Mouse (Mus musculus): ENCODE measurements around the gene Gm49333. TPM values are rescaled to one million over a fixed set of nuclear protein-coding genes. Genes with fewer than 3 reads are reported as not detected.
A peak's percentile ranks its signal among the peaks of the same experiment; 100 is the strongest.

The Gm49333 gene
- polyA plus RNA-seq, 1 experiment from 2014 or later, result not detected

GRCm38 (mm10) chr16:20621191-20621990 lies 10.0 kb downstream of the Gm49333 start, which contains the start of gene Camk2n2:
Gene Camk2n2, minus strand, starts transcription at chr16:20621287.
- WGBS, result under 1% methylated on average over 72 of the region's 92 CpGs
- H3K4me1 ChIP-seq (ENCODE audit: control insufficient read depth, insufficient read depth, low read length), result peaks cover 6% of the 10 kb centered on the region
- peak; percentile 67 for DNase-seq (ENCODE audit: low spot score)
- H3K27me3 ChIP-seq (replicated peaks; ENCODE audit: control insufficient read depth, insufficient read depth, low read length), result no peaks in the 10 kb centered on the region
- peak within 1 kb of the TSS; percentile 82 for H3K4me2 ChIP-seq (ENCODE audit: low read length)
- peak; percentile 61 for ATAC-seq
- H3K27ac ChIP-seq (ENCODE audit: low read depth, low read length), result peak within 1 kb of the TSS; percentile 89
- H3K4me3 ChIP-seq (ENCODE audit: low read depth, low read length), result peak within 1 kb of the TSS; percentile 80
- peak within 1 kb of the TSS; percentile 86 for H3K9ac ChIP-seq (ENCODE audit: low read length)
- no peaks in the 10 kb centered on the region for H3K9me3 ChIP-seq (replicated peaks; ENCODE audit: control insufficient read depth, low read length)
- H3K36me3 ChIP-seq (ENCODE audit: control insufficient read depth, insufficient read depth, low read length), result peaks cover 5% of the 10 kb centered on the region; the same call in 1 of the 2 replicates

- Histone ChIP-seq H3K36me3 (ENCODE audit: control insufficient read depth, insufficient read depth, low read length) (peaks cover 5% of the 10 kb centered on the region; the same call in 1 of the 2 replicates), H3K4me2 (ENCODE audit: low read length) (peak overlapping the region; percentile 82), H3K27me3 (replicated peaks; ENCODE audit: control insufficient read depth, insufficient read depth, low read length) (no peaks in the 10 kb centered on the region), H3K27ac (ENCODE audit: low read depth, low read length) (peak overlapping the region; percentile 89), H3K9ac (ENCODE audit: low read length) (peak overlapping the region; percentile 86), H3K4me1 (ENCODE audit: control insufficient read depth, insufficient read depth, low read length) (peaks cover 6% of the 10 kb centered on the region), H3K9me3 (replicated peaks; ENCODE audit: control insufficient read depth, low read length) (no peaks in the 10 kb centered on the region), H3K4me3 (ENCODE audit: low read depth, low read length) (peak overlapping the region; percentile 80)
- peak; percentile 81 for DNase-seq (ENCODE audit: low spot score)
- ATAC-seq, result peak; percentile 57
- under 1% methylated on average over 37 of the region's 37 CpGs for WGBS
Observed at GRCm38 (mm10) chr16:20621991-20622685, 10.7 kb downstream of the Gm49333 start.

DNA sequence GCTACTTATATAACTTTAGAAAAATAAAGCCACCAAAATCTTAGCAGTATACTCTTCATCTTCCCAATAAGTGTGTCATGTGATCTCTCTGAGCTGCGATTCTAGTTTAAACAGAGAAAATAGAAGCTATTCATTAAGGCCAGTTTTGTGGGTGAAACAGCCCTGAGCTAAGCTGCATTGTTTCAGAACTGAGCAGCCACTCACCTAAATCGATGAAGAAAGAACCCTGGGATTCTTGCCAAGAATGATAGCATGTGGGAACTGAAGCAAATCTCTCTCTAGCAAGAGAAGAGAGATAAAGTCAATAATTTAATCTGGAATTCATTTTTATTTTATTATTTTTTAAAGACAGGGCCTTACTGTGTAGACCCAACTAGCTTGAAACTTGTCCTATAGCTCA lies 11.8 kb downstream of the Gm49333 start:
- no peaks in the 10 kb centered on the region for H3K9me3 ChIP-seq (replicated peaks; ENCODE audit: control insufficient read depth, low read length)
- no peak overlapping the region for H3K4me3 ChIP-seq (ENCODE audit: low read depth, low read length)
- H3K4me1 ChIP-seq (ENCODE audit: control insufficient read depth, insufficient read depth, low read length), result peaks cover 6% of the 10 kb centered on the region
- no peaks in the 10 kb centered on the region for H3K36me3 ChIP-seq (ENCODE audit: control insufficient read depth, insufficient read depth, low read length)
- no peak overlapping the region for H3K9ac ChIP-seq (ENCODE audit: low read length)
- DNase-seq (ENCODE audit: low spot score) (peak; percentile 14), ATAC-seq (no peak)
- H3K27ac ChIP-seq (ENCODE audit: low read depth, low read length), result no peak overlapping the region
- WGBS, result 5% methylated on average over 2 of the region's 2 CpGs
- no peaks in the 10 kb centered on the region for H3K27me3 ChIP-seq (replicated peaks; ENCODE audit: control insufficient read depth, insufficient read depth, low read length)
- peak overlapping the region; percentile 82; the same call in 1 of the 2 replicates for H3K4me2 ChIP-seq (ENCODE audit: low read length)

DNA sequence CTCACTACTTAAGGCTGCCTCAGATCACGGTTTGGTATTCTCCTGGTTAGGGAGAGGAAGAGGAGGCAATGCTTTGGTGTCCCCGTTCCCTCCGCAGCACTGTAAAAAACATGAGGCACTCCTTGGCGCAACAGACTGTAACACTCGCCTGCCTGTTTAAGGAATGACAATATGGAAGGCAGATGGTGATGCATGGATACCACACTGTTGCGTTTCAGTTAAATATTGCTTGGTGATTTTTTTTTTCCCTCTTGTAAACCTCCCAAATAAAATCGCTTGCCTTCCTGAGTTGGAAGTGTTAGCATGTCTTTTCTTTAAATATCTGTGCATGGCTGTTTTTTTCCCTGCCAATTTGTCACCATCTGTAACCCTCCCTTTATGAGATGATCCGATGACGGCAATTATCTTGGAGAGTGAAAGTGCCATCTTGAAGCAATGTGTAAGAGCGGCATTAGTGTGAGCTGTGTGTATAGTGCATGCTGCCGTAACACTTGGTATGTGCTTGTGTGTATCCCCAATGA lies 17.5 kb downstream of the Gm49333 start:
- H3K27me3 ChIP-seq (replicated peaks; ENCODE audit: control insufficient read depth, insufficient read depth, low read length), result no peaks in the 10 kb centered on the region
- H3K9me3 ChIP-seq (replicated peaks; ENCODE audit: control insufficient read depth, low read length), result no peaks in the 10 kb centered on the region
- 41% methylated on average over 11 of the region's 11 CpGs for WGBS
- 0 out of 2 replicates have a peak, but pooled peaks cover 6% of the 10 kb centered on the region for H3K36me3 ChIP-seq (ENCODE audit: control insufficient read depth, insufficient read depth, low read length)
- peak overlapping the region; percentile 1; the same call in 1 of the 2 replicates for H3K4me3 ChIP-seq (ENCODE audit: low read depth, low read length)
- DNase-seq (ENCODE audit: low spot score), result peak; percentile 76
- ATAC-seq, result peak; percentile 70; the same call in 1 of the 2 replicates
- no peaks in the 10 kb centered on the region for H3K4me1 ChIP-seq (ENCODE audit: control insufficient read depth, insufficient read depth, low read length)
- no peak overlapping the region; the same call in 1 of the 2 replicates for H3K9ac ChIP-seq (ENCODE audit: low read length)
- H3K4me2 ChIP-seq (ENCODE audit: low read length), result peak overlapping the region; percentile 97; the same call in 1 of the 2 replicates
- H3K27ac ChIP-seq (ENCODE audit: low read depth, low read length), result no peak overlapping the region

- DNase-seq (ENCODE audit: low spot score) (peak; percentile 53), ATAC-seq (peak; percentile 66)
- H3K27me3 ChIP-seq (replicated peaks; ENCODE audit: control insufficient read depth, insufficient read depth, low read length), result no peaks in the 10 kb centered on the region
- H3K4me2 ChIP-seq (ENCODE audit: low read length), result peak within 1 kb of the TSS; percentile 97
- peak within 1 kb of the TSS; percentile 54 for H3K4me3 ChIP-seq (ENCODE audit: low read depth, low read length)
- H3K36me3 ChIP-seq (ENCODE audit: control insufficient read depth, insufficient read depth, low read length), result 0 out of 2 replicates have a peak, but pooled peaks cover 6% of the 10 kb centered on the region
- peak within 1 kb of the TSS; percentile 81 for H3K9ac ChIP-seq (ENCODE audit: low read length)
- no peaks in the 10 kb centered on the region for H3K4me1 ChIP-seq (ENCODE audit: control insufficient read depth, insufficient read depth, low read length)
- no peaks in the 10 kb centered on the region for H3K9me3 ChIP-seq (replicated peaks; ENCODE audit: control insufficient read depth, low read length)
- 7% methylated on average over 52 of the region's 54 CpGs for WGBS
- H3K27ac ChIP-seq (ENCODE audit: low read depth, low read length), result peak within 1 kb of the TSS; percentile 44; the same call in 1 of the 2 replicates
Observed at GRCm38 (mm10) chr16:20629731-20630634, 18.6 kb downstream of the Gm49333 start, which contains the start of gene Ece2. Gene Ece2, plus strand, starts transcription at chr16:20629828.

DNA sequence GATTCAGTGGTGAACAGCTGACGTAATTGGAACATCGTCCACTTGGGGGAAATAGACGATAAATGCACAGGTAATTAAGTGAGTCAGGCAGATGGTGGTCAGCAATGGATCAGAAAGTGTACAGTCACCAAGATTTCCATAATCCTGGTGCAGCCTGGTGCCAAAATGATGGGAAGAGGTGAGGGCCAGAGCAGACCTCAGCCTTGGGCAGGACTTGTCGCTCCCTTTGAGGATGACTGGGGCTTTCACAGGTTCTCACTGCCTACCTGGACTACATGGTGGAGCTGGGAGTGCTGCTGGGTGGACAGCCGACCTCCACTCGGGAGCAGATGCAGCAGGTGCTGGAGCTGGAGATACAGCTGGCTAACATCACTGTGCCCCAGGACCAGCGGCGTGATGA lies 26.0 kb downstream of the Gm49333 start:
- no peak overlapping the region for H3K27ac ChIP-seq (ENCODE audit: low read depth, low read length)

GRCm38 (mm10) chr16:20638367-20638766 lies 27.0 kb downstream of the Gm49333 start:
- peak; percentile 68; the same call in 1 of the 2 replicates for ATAC-seq
- Histone ChIP-seq H3K9me3 (replicated peaks; ENCODE audit: control insufficient read depth, low read length) (no peaks in the 10 kb centered on the region), H3K27ac (ENCODE audit: low read depth, low read length) (no peak overlapping the region), H3K9ac (ENCODE audit: low read length) (peak overlapping the region; percentile 21; the same call in 1 of the 2 replicates), H3K36me3 (ENCODE audit: control insufficient read depth, insufficient read depth, low read length) (no peaks in the 10 kb centered on the region), H3K4me2 (ENCODE audit: low read length) (peak overlapping the region; percentile 28; the same call in 1 of the 2 replicates), H3K4me1 (ENCODE audit: control insufficient read depth, insufficient read depth, low read length) (peaks cover 4% of the 10 kb centered on the region; the same call in 1 of the 2 replicates), H3K27me3 (replicated peaks; ENCODE audit: control insufficient read depth, insufficient read depth, low read length) (no peaks in the 10 kb centered on the region), H3K4me3 (ENCODE audit: low read depth, low read length) (no peak overlapping the region)
- peak; percentile 86 for DNase-seq (ENCODE audit: low spot score)
- 57% methylated on average over 8 of the region's 8 CpGs for WGBS

More for the DNA sequence above, 26.0 kb downstream of the Gm49333 start:
- 0 out of 2 replicates have a peak, but pooled peaks cover 3% of the 10 kb centered on the region for H3K36me3 ChIP-seq (ENCODE audit: control insufficient read depth, insufficient read depth, low read length)
- H3K4me2 ChIP-seq (ENCODE audit: low read length), result no peak overlapping the region
- H3K9me3 ChIP-seq (replicated peaks; ENCODE audit: control insufficient read depth, low read length), result no peaks in the 10 kb centered on the region
- no peak overlapping the region for H3K4me3 ChIP-seq (ENCODE audit: low read depth, low read length)
- peaks cover 4% of the 10 kb centered on the region; the same call in 1 of the 2 replicates for H3K4me1 ChIP-seq (ENCODE audit: control insufficient read depth, insufficient read depth, low read length)
- DNase-seq (ENCODE audit: low spot score), result no peak
- no peak for ATAC-seq
- whole genome bisulfite sequencing, result 85% methylated on average over 8 of the region's 8 CpGs
- H3K9ac ChIP-seq (ENCODE audit: low read length), result no peak overlapping the region
- H3K27me3 ChIP-seq (replicated peaks; ENCODE audit: control insufficient read depth, insufficient read depth, low read length), result no peaks in the 10 kb centered on the region

- no peak overlapping the region for H3K27ac ChIP-seq (ENCODE audit: low read depth, low read length)
- ATAC-seq (peak; percentile 74), DNase-seq (ENCODE audit: low spot score) (peak; percentile 86)
- 3% methylated on average over 8 of the region's 8 CpGs for WGBS
- no peaks in the 10 kb centered on the region for H3K9me3 ChIP-seq (replicated peaks; ENCODE audit: control insufficient read depth, low read length)
- no peak overlapping the region for H3K4me2 ChIP-seq (ENCODE audit: low read length)
- H3K27me3 ChIP-seq (replicated peaks; ENCODE audit: control insufficient read depth, insufficient read depth, low read length), result no peaks in the 10 kb centered on the region
- H3K9ac ChIP-seq (ENCODE audit: low read length), result no peak overlapping the region
- no peak overlapping the region for H3K4me3 ChIP-seq (ENCODE audit: low read depth, low read length)
- peaks cover 4% of the 10 kb centered on the region; the same call in 1 of the 2 replicates for H3K4me1 ChIP-seq (ENCODE audit: control insufficient read depth, insufficient read depth, low read length)
- no peaks in the 10 kb centered on the region for H3K36me3 ChIP-seq (ENCODE audit: control insufficient read depth, insufficient read depth, low read length)
Observed at GRCm38 (mm10) chr16:20642161-20642560, 30.8 kb downstream of the Gm49333 start.
